Mouse (Mus musculus) CD4-positive, CD25-positive, alpha-beta regulatory T cell (primary cell): ENCODE measurements around the gene CT030661.1. TPM values are rescaled to one million over a fixed set of nuclear protein-coding genes. Genes with fewer than 3 reads are reported as not detected.

Source experiments
- polyA plus RNA-seq: library from polyadenylated mRNA; unstranded; fragments of 100-300 nt; shearing (Covaris generic); gene quantifications from one replicate; pipeline ENCODE4 v1.2.1, GENCODE M21; 2017

CT030661.1 gene
- polyA plus RNA-seq, result 14.9 TPM

GRCm38 (mm10) chr17:22314730-22315226, at the start of gene CT030661.1:
CT030661.1 (minus strand) TSS chr17:22314837.

GRCm38 (mm10) chr17:22361101-22361781, 46.6 kb upstream of the CT030661.1 start, which contains the start of the genes Zfp944 and Zfp758:
Zfp944 (minus strand) TSS chr17:22361400.
Zfp758 (plus strand) TSS chr17:22361453.

Other genes with a start within 250 kb of the CT030661.1 start
- gene Zfp947, start 148.6 kb downstream of the CT030661.1 start, polyA plus RNA-seq, result 0.95 TPM
- gene Zfp994, start 89.2 kb downstream of the CT030661.1 start, polyA plus RNA-seq, result 5.0 TPM
- gene Zfp944, start 46.6 kb upstream of the CT030661.1 start, polyA plus RNA-seq, result 11.2 TPM
- gene Zfp758, start 46.6 kb upstream of the CT030661.1 start, polyA plus RNA-seq, result 17.1 TPM
- gene Zfp946, start 109.4 kb upstream of the CT030661.1 start, polyA plus RNA-seq, result 2.7 TPM